Mouse (Mus musculus): ENCODE results near the gene Wapl.

Wapl gene

GRCm38 (mm10) chr14:34673395-34674228 lies at the start of gene Wapl:
Gene Wapl, plus strand, starts transcription at chr14:34673928.
- peak; percentile 93 for DNase-seq (ENCODE audit: low read depth)

- DNase-seq (ENCODE audit: low read depth) = no peak
Observed at GRCm38 (mm10) chr14:34626824-34627223, 46.9 kb upstream of the Wapl start.

DNA sequence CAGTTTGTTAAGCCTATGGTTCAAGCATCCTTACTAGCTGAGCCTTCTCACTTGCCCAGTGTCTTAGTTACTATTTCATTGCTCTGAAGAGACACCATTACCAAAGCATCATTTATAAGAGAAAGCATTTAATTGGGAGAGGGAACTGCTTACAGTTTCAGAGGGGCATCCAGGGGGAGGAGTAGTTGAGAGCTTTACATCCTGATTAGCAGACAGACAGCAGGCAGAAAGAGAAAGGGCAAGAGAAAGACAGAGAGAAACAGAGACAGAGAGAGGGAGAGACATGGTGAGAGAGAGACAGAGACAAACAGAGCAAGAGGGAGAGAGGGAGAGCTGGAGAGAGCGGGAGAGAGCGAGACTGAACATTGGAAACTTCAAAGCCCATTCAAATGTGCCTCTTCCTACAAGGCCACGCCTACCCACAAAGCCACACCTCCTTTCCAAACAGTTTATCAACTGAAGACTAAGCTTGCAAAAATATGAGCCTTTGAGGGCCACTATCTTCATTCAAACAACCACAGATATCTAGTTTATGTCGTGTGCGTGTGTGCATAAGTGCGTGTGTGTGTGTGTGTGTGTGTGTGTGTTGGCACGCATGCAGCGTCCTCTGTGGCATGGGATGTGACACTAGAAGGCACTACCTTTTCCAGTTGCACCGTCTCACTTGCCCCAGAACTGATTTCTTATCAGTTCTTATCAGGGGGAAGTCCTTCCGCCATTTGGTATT lies 40.8 kb upstream of the Wapl start:
- no peak for DNase-seq (ENCODE audit: low read depth)

DNA sequence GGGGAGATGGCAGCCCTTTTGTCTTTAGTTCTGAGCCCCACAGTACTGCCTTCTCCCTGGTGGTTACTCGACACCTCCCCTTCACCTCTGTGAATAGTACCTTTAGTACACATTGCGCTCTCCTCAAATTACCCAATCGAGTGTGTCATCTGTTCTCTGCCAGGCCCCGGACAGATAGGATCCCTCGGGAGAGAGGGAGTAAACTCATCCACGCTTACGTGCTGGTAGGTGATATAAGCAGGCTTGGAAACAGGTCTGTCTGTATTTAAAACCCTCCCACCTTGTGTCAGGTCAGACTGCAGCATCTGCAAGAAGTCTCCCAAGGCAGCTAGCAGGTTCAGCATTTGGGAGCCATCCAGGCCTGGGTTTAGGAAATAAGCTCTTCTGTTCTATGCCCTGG lies 38.5 kb upstream of the Wapl start:
- no peak for DNase-seq (ENCODE audit: low read depth)

DNA sequence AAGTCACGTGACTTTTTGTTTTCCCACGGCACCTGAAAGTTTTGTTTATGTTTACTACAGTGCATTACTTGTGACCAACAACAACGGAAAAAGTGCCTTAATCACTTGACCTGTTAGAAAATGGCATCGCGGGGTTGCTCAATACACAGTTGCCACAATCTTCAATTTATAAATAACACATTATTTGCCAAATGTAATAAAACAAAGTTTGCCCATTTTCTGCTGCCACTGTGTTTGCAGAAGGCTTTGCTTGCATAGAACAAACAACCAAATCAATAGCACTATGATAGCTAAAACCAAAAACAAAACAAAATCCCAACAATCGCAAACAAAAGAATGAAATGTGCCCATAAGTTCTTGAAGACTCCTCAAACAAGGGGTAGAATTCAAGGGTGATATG lies 38.0 kb upstream of the Wapl start:
- no peak for DNase-seq (ENCODE audit: low read depth)

DNA sequence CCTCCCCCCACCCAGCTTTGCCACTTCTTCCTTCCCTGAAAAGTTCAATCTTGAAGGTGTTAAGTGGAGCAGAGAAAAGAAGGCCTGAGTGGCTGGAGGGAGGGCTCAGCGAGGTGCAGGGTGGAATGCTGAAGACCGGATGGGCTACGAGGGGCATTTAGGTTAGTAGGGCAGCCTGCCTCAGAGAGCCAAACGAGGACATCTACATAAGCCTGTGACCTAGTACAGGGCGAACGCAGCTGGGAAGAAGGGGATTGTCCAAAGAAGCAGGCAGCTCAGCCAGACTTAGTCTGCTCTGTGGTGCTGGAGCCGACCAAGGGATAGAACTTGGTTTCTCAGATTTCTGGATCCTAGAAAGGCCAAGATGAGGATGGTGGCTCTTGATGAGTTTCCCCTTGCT lies 29.6 kb upstream of the Wapl start:
- no peak for DNase-seq (ENCODE audit: low read depth)

GRCm38 (mm10) chr14:34647870-34648475 lies 25.8 kb upstream of the Wapl start:
- peak; percentile 50 for DNase-seq (ENCODE audit: low read depth)

DNA sequence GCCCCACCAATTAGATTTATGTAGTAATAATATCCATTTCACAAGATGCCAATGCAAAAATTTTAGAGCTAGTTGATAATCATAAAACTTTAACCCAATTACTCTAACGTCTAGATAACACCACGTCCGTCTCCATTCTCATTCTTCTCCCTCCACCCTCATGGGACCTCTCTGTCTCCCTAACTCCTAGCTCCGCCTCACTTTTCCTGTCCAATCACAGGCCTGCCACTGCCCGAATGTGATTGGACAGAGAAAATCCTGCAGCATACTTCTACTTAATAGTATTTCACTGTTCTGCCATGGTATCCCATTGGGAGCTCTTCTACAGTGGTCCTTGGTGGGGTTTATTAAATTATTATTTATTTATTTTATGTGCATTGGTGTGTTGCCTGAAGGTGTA lies 16.6 kb upstream of the Wapl start:
- no peak for DNase-seq (ENCODE audit: low read depth)

DNA sequence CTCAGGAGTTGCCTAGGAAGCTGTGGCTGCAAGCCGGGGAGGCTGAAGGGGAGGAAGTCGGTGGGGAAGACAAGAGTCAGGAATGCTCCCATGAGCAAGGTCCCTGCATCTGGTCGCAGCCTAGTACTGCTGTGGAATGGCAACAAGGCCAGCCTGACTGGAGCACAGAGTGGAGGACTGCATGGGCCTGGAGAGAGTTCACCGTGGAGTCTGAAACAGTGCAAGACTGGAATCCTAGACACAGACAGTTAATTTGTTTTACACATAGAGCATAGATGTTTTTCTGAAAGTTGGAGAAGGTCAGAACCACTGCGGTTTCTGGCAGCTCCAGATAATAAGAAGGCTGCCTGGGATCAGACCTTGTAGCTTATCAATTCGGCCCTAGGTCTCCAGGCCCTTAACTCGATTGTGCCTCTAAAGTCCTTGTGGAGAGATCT lies 13.4 kb upstream of the Wapl start:
- no peak for DNase-seq (ENCODE audit: low read depth)

GRCm38 (mm10) chr14:34660788-34661591 lies 12.7 kb upstream of the Wapl start:
- no peak for DNase-seq (ENCODE audit: low read depth)

- DNase-seq (ENCODE audit: low read depth) = no peak
Observed at GRCm38 (mm10) chr14:34661621-34662477, 11.9 kb upstream of the Wapl start.

DNA sequence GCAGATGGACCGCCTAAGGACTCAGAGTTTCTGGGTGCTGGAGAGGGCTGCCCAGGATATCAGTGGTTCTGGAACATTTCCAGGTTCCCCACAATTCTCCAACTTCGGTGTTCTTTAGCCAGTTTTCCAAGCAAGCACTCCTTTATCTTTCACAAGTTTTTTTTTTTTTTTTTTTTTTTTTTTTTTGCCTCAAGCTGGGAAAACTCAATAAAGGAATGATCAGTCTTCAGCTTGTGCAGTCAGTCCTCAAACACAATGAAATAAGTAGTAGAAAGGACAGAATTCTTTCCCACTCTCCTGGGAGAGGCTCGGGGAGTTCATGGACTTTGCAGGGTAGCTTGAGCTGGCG lies 11.3 kb upstream of the Wapl start:
- no peak for DNase-seq (ENCODE audit: low read depth)

GRCm38 (mm10) chr14:34663381-34663780 lies 10.3 kb upstream of the Wapl start:
- no peak for DNase-seq (ENCODE audit: low read depth)

GRCm38 (mm10) chr14:34669082-34669481 lies 4.6 kb upstream of the Wapl start:
- DNase-seq (ENCODE audit: low read depth) = no peak

GRCm38 (mm10) chr14:34670256-34670655 lies 3.5 kb upstream of the Wapl start:
- DNase-seq (ENCODE audit: low read depth) = no peak

GRCm38 (mm10) chr14:34674229-34674791 lies 582 bp downstream of the Wapl start:
- DNase-seq (ENCODE audit: low read depth) = peak; percentile 48

DNA sequence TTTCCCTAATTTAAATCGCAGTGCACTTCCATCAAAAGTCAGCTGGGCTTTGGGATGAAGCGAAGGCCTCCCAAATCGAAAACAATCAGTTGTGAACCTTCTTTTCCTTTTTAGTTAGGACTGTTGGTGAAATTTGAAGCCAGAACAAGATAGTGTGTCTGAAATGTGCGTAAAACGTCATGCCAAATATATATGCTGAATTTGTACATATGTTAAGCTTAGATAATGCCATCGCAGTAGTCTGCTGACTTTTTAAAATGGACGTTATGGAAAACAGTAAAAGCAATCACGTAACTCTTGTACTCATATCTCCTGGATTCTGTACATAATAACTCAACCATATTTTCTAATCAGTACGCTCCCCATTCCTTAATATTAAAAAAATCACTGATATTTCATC lies 1.2 kb downstream of the Wapl start:
- DNase-seq (ENCODE audit: low read depth) = peak; percentile 37

- DNase-seq (ENCODE audit: low read depth) = peak; percentile 31
Observed at GRCm38 (mm10) chr14:34675347-34675865, 1.7 kb downstream of the Wapl start.

DNA sequence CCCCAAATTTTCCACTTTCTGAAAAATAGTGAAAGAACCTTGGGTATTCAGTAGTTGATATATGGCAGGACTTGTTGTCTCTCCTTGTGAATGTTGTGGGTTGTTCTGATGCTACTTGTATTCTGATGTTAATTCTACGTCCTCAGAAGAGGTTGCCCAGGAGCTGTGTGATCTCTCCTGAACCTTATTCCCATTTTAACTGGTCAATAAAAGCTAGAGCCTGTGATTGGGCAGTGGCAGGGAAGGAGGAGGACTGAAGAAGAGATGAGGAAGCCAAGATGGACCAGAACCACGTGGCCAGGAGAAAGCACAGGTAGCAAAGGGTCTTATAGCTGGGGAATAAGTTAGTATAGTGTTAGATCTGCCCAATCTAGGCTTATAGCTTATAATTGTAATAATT lies 7.1 kb downstream of the Wapl start:
- DNase-seq (ENCODE audit: low read depth) = no peak

DNA sequence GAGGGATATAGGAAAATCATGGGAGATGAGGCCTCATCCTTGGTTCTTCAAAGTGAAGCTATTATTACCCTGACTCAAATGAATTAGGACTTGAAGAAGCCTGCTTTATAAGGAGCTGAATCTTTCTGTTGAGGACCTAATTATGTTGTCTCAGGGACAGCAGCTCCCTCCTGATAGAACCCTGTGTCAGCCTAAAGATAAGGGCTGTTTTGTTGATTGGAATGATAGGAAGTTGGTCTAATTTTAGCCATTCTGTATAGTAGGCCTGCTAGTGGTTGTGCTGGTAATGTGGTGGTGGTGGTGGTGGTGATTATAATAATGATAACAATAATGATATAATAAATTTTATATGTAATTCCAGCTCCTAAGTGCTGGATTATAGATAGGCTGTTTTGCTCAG lies 11.3 kb downstream of the Wapl start:
- peak; percentile 14 for DNase-seq (ENCODE audit: low read depth)

DNA sequence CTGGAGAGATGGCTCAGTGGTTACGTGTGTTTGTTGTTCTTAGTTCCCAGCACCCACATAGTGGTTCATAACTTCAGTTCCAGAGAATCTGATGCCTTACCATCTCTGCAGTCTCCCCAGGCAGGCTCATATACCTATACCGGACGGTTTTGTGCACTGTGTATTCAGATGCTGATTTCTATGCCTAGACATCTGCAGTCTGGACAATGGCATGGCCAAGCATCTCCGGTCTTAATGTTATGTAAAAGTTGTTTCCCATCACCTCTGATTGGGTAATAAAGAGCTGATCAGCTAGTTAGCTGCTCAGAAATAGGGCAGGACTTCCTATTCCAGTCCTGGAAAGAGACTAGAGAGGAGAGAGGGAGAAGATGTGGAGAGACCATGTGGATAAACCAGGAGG lies 20.2 kb downstream of the Wapl start:
- DNase-seq (ENCODE audit: low read depth) = no peak

Data from 416B (cell line).